Mouse (Mus musculus) cerebellum, postnatal 36 days (tissue): ENCODE results near the gene Prrxl1.
A peak's percentile ranks its signal among the peaks of the same experiment; 100 is the strongest.

Experiments
- DNase-seq, 2 experiments: peaks; one replicate each; pipeline ENCODE4 v3.0.0; 2021 to 2022; ENCODE audit warnings: mixed read lengths in 2 of 2

Gene Prrxl1

GRCm38 (mm10) chr14:32628584-32628983 is 29.4 kb downstream of the Prrxl1 start:
- no peak for DNase-seq

- no peak for DNase-seq
Measured at GRCm38 (mm10) chr14:32632908-32633600, 33.8 kb downstream of the Prrxl1 start.

- no peak for DNase-seq
Measured at GRCm38 (mm10) chr14:32634015-32634682, 34.9 kb downstream of the Prrxl1 start.

- DNase-seq: no peak
Measured at GRCm38 (mm10) chr14:32638485-32638884, 39.3 kb downstream of the Prrxl1 start.

GRCm38 (mm10) chr14:32659781-32660180 is 60.6 kb downstream of the Prrxl1 start:
- no peak for DNase-seq

GRCm38 (mm10) chr14:32663099-32663498 is 63.9 kb downstream of the Prrxl1 start:
- no peak for DNase-seq

GRCm38 (mm10) chr14:32673178-32673577 is 74.0 kb downstream of the Prrxl1 start:
- DNase-seq: no peak

- no peak for DNase-seq
Measured at GRCm38 (mm10) chr14:32678565-32678964, 79.4 kb downstream of the Prrxl1 start.

- DNase-seq: no peak
Measured at GRCm38 (mm10) chr14:32681603-32682002, 82.4 kb downstream of the Prrxl1 start.

- no peak for DNase-seq
Measured at GRCm38 (mm10) chr14:32682536-32682935, 83.3 kb downstream of the Prrxl1 start.

GRCm38 (mm10) chr14:32683251-32683838 is 84.1 kb downstream of the Prrxl1 start:
- peak; percentile 32 to 33 for DNase-seq

- peak in 1 of 2 experiments; percentile 18 for DNase-seq
Measured at GRCm38 (mm10) chr14:32683982-32684734, 85.0 kb downstream of the Prrxl1 start.

GRCm38 (mm10) chr14:32684735-32685105 is 85.5 kb downstream of the Prrxl1 start:
- DNase-seq: no peak

GRCm38 (mm10) chr14:32685124-32685826 is 86.1 kb downstream of the Prrxl1 start, which contains the start of gene 3425401B19Rik:
Gene 3425401B19Rik (minus strand): TSS chr14:32685293.
- no peak for DNase-seq

GRCm38 (mm10) chr14:32695906-32696305 is 96.7 kb downstream of the Prrxl1 start:
- no peak for DNase-seq

- DNase-seq: no peak
Measured at GRCm38 (mm10) chr14:32696344-32696743, 97.1 kb downstream of the Prrxl1 start.

GRCm38 (mm10) chr14:32697774-32698173 is 98.6 kb downstream of the Prrxl1 start:
- DNase-seq: no peak

- DNase-seq: no peak
Measured at GRCm38 (mm10) chr14:32698556-32698955, 99.3 kb downstream of the Prrxl1 start.
